Mouse (Mus musculus): ENCODE measurements at regions not wholly inside any gene's neighbourhood (a gene's known extent, or its start where the extent isn't known, plus 50 kb on each side); places are given as distances from the start of the nearest gene placed in this dataset.
A peak's percentile ranks its signal among the peaks of the same experiment; 100 is the strongest.

- no peak for DNase-seq (ENCODE audit: low read depth, low spot score)
These were observed 332.5 kb upstream of the Meis1 start for GRCm38 (mm10) chr11:19351243-19351787.

- DNase-seq (ENCODE audit: low read depth, low spot score), result no peak
These were observed 334.9 kb upstream of the Meis1 start for GRCm38 (mm10) chr11:19353706-19354105.

GRCm38 (mm10) chr11:19355179-19355578 is 336.4 kb upstream of the Meis1 start:
- DNase-seq (ENCODE audit: low read depth, low spot score), result no peak

GRCm38 (mm10) chr11:19356151-19356550 is 337.4 kb upstream of the Meis1 start:
- no peak for DNase-seq (ENCODE audit: low read depth, low spot score)

- no peak for DNase-seq (ENCODE audit: low read depth, low spot score)
These were observed 350.4 kb upstream of the Meis1 start for GRCm38 (mm10) chr11:19369152-19369551.

GRCm38 (mm10) chr11:19373476-19373875 is 354.7 kb upstream of the Meis1 start:
- DNase-seq (ENCODE audit: low read depth, low spot score), result no peak

- DNase-seq (ENCODE audit: low read depth, low spot score), result no peak
These were observed 362.1 kb upstream of the Meis1 start for GRCm38 (mm10) chr11:19380935-19381334.

GRCm38 (mm10) chr11:19389136-19389535 is 370.4 kb upstream of the Meis1 start:
- DNase-seq (ENCODE audit: low read depth, low spot score), result no peak

GRCm38 (mm10) chr11:19392190-19392589 is 373.4 kb upstream of the Meis1 start:
- DNase-seq (ENCODE audit: low read depth, low spot score), result no peak

- no peak for DNase-seq (ENCODE audit: low read depth, low spot score)
These were observed 375.6 kb upstream of the Meis1 start for GRCm38 (mm10) chr11:19394372-19394771.

GRCm38 (mm10) chr11:19400396-19400795 is 381.6 kb upstream of the Meis1 start:
- no peak for DNase-seq (ENCODE audit: low read depth, low spot score)

- no peak for DNase-seq (ENCODE audit: low read depth, low spot score)
These were observed 401.4 kb upstream of the Meis1 start for GRCm38 (mm10) chr11:19420143-19420542.

GRCm38 (mm10) chr11:19423268-19423667 is 404.5 kb upstream of the Meis1 start:
- DNase-seq (ENCODE audit: low read depth, low spot score), result no peak

GRCm38 (mm10) chr11:19423841-19424815 is 405.3 kb upstream of the Meis1 start:
- peak; percentile 10 for DNase-seq (ENCODE audit: low read depth, low spot score)

- DNase-seq (ENCODE audit: low read depth, low spot score), result no peak
These were observed 408.8 kb upstream of the Meis1 start for GRCm38 (mm10) chr11:19427559-19427958.

GRCm38 (mm10) chr11:19433680-19434619 is 415.2 kb upstream of the Meis1 start:
- DNase-seq (ENCODE audit: low read depth, low spot score), result no peak

- DNase-seq (ENCODE audit: low read depth, low spot score), result no peak
These were observed 419.6 kb upstream of the Meis1 start for GRCm38 (mm10) chr11:19438385-19438784.

GRCm38 (mm10) chr11:19441936-19442335 is 423.2 kb upstream of the Meis1 start:
- no peak for DNase-seq (ENCODE audit: low read depth, low spot score)

- DNase-seq (ENCODE audit: low read depth, low spot score), result no peak
These were observed 436.9 kb upstream of the Meis1 start for GRCm38 (mm10) chr11:19455391-19456290.

GRCm38 (mm10) chr11:19456577-19456976 is 437.8 kb upstream of the Meis1 start:
- DNase-seq (ENCODE audit: low read depth, low spot score), result no peak

All from R1 (cell line).